Mouse (Mus musculus) embryo, embryonic 11 days (tissue): ENCODE measurements around the gene Aamp.
"Not testable (repeated sequence)": the region's sequence is repeated elsewhere in the genome, so short reads cannot be mapped to it uniquely, and the experiment has no call there.

Experiments
- DNase-seq: peaks from one replicate; pipeline ENCODE4 v3.0.0-alpha.2; 2015

The Aamp gene

DNA sequence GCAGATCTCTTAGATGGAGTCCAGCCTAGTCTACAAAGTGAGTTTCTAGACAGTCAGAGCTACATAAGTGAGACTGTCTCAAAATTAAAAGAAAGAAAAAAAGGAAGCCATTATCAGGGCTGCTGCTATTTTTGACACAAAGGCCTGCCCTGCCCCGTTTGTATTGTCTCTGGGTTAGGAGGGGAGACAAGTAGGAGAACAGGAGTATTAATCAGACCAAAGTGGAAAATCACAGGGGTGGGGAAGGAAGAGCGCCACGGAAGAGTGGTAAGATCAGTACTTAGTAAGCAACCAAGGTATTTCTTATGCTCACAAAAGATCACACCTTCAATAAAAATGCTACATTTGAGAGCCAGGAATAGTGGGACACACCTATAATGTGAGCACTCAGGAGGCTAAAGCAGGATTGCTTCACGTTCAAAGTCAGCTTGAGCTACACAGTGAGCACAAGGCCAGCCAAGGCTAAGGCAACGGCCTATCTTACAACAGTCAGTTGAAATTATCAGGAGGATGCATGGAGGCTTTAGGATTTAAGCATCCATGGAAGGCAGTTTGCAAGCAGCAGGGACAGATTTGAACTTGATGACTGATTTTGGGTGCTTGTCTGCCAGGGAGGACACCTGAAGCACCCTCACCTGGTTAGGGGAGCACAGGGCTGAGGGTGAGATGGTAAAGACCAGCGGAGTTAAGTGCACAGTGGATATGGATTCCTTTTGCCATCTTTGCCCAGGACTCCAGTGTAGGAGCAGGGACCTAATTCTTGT lies 16.0 kb upstream of the Aamp start:
- DNase-seq: no peak

DNA sequence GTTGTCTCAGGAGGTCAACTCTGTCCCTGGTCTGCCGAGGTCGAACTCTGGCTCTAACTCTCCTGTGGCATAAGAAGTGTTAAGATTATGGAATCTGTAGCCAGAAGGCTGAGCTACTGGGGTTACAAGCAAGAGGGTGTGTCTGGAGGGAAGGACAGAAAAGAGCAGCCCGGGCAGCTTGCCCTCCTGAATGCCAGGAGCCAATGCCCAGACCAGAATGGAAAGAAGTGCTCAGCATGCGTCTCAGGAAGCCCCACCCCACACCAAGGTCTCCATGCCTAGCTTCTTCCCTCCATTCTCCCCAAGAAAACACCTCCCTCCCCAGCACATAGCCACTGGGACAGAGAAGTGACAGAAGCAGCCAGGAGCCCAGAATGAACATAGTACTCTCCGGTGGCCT lies 14.5 kb upstream of the Aamp start:
- no peak for DNase-seq

DNA sequence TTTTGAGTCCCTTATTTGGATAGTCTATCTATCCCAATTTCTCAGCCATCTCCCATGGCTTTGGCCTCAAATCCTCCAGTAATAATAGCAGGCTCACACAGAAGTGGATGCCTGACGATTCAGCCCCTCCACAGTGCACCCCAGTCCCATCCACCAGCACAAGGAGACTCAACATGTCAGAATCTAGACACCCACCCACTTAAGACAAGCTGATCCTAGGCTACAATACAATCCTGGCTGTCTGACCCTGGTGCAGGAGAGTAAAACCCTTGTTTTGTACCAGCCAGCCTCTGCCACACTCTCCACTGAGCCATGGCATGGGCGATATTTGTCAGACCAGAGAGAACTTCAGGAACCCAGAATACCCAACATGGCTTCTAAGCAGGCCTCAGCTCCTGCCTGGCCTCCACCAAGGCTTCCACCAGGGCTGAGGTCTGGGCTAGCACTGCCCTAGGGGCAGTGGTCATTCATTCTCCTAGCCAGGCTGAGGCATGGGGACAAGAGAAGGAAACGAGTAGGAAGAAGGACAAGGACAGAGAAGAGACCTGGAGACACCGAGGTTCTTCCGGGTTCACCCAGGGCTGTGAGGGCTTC lies 13.7 kb upstream of the Aamp start:
- DNase-seq: no peak

DNA sequence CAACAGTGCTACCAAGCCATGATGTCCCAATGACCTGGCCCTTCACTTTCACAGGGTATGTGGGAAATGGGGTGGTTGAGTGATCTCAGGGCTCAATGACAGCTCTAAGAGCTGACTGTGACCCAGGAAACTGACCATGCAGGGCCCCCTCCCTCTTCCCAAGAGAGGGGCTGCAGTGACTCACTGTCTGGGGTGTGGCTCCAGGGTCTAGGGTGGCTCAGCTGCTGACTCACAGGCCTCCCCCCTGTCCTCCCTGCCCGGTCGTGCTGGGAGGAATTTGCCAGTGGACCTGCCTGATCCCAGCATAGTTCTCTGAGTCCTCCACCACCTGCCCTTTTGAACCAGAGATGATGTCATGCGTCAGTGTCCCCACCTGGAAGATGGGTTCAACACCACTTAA lies 12.7 kb upstream of the Aamp start:
- no peak for DNase-seq

DNA sequence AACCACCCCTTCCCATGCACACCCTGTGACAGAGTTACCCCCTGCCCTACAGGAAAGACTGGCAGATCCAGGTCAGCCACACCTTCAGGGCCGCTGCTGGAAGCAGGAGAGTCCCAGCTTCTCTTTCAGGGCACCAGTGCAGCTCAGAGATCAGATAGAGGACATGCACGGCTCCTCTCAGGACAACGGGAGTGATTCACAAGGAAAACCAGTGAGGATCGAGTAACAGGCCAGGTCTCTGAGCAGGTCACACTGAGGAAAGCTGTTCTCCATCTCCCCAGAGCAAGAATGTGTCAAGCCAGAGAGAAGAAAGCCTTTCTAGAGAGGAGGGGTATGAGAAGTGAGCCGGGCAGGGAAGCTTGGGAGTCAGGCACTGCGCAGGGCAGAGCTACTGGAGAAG lies 11.9 kb upstream of the Aamp start:
- no peak for DNase-seq

DNA sequence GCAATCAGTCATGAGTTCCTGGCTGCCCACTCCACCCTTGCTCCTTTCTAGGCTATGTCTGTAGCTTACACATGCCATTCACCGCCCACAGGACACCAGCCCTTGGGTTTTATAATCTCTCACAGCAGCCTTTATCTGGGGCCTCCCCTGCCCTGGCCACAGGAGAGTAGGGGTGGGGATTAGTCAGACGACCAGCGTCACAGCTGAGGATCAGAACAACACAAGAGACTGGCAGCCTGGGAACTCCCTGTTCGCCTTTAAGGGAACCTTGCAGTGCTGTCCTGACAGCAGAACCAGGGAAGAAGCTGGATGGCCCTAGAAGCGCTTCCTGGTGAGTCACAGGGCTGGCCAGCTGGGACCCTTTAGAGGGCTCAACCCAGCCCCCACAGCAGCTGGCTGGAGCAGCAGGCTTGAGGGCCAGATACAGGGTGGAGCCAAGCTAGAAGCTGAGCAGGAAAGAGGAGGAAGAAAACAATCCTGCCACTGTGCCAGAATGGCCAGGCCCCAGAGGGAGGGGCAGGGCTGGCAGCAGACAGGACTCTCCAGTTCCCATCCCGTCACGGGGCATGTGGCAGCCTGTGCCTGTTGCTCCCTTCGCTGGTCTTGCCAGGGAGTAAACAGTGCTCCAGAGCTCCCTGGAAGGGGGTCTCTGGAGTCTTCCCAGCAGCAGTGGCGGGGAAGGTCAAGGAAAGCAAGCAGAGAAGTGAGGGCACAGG lies 11.1 kb upstream of the Aamp start:
- DNase-seq: peak; percentile 78

DNA sequence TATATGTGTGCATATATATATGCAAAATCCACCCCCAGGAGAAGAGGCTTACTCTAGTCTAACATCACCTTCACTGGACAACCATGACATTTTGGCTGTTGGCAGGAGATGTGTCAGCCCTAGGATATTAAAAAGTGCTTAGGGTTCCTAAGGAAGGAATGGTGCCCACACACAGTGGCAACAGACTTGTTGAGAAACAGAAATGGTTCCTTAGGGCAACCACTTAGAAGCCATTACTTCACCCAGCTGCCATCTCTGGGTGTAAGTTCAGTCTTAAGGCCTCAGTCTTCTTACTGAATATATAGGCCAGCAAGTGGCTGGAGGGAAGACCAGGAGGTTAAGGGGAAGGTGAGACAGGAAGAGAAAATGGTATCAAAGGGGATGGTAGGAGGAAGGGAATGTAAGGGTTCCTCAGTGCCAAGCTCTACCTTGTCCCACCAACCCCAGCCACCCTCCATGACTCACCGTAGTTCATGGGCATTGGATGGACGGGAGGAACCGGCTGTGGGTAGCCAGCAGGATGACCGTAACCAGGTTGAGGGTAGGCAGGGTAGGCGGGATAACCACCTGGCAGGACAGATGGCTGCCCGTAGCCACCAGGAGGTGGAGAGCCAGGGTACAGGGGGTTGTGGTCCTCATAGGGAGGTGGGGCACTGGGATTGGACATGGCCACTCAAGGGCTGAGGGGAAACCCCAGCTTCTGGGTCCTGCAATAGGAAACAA lies 10.4 kb upstream of the Aamp start:
- no peak for DNase-seq

DNA sequence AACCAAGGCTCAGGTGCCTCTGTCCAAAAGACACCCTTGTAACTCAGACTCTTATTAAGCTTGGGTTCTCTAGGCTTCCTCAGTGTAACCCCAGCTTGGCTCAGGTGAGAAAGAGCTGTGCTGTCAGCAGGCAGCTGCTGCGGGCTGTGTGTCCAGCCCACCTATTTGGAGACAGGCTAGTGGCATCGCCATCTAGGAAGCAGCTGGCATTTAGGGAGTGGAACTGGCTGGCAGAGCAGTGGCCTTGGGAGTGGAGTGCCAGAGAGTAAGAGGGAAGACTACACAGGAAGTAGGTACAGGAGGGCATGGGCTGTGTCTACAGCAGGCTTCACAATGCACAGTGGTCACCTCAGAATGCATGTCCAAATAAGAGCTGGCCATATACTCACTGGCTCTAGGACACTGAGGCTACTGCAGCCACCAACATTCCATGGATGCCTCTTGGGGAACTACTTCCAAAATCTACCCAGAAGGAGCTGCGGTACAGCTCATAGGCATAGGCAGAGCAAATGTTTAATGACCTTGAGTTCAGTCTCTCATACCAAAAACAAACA lies 9.6 kb upstream of the Aamp start:
- DNase-seq: no peak

DNA sequence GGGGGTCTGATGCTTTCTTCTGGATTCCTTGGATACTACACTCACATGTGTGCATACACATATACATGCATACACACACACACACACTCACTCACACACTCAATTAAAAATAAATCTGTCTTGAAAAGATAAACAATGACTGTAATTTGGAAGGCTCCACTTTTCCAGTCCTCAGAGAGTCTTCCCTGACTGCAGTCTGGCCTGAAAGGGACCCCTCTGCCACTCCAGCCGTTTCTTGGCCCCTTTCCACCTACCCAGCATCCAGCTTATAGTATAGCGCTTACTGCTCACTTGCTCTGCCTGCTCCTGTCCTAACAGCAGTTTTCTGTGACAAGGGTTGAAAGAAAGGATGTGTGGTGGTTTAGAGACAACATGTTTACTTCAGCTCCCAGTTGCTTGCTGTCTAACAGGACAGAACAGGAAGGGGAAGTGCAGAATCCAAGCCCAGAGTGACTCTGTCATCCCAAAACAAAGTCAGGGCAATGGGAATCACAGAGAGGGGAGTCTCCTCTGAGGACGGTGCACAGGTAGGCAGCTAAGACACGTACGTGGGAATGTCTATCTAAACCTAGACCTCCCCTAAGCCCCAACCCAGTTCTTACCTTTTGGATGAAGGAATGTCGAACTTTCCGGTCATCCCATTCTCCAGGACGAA lies 8.9 kb upstream of the Aamp start:
- DNase-seq: no peak

DNA sequence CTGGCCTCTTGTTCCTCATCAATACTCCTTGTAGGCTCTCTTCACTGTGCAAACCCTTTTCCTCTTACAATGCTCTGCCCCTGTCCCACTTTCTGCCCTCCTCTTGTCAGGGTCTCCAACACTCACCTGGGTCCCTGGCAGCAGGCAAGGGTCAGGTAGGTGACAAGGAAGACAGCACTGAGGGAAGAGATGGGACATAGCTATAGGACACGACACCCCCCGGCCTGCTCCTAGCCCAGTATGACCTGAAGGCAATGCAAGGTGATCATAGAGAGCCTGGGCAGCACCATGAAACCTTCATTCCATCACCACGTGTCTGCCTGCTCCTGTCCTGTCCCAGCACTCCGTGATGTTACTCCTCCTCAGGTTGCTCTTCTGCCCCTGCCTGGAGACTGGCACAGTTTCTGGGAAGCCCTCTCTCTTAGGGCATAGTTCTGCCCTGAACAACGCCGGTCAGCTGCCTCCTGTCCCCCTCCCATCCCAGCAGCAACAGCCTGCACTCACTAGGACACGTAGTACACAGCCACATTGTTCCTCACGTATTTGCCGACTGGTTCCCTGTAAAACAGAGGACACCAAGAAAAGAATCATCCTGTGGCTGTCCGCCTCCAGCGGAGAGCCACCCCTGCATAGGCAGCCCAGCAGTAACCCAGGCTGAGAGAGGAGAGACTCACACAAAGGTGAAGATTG lies 7.9 kb upstream of the Aamp start:
- DNase-seq: no peak

DNA sequence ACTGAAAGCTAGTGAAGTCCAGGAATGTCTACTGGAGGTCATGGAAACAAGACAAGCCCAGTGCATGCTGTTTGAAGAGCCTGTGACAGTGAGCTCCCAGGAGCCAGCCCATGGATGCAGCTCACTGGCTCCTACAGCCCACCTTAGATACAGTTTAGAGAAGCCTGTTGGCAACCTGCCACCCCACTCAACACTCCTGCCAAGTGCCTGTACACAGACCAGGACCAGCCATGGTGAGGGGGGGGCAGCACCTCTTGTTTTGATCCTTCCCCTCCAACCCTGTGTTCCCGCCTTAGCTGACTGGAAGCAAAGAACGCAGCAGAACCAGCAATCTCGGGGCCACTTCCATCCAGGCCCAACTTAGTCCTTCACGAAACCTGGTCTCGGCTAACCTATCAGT lies 5.6 kb upstream of the Aamp start:
- DNase-seq: no peak

DNA sequence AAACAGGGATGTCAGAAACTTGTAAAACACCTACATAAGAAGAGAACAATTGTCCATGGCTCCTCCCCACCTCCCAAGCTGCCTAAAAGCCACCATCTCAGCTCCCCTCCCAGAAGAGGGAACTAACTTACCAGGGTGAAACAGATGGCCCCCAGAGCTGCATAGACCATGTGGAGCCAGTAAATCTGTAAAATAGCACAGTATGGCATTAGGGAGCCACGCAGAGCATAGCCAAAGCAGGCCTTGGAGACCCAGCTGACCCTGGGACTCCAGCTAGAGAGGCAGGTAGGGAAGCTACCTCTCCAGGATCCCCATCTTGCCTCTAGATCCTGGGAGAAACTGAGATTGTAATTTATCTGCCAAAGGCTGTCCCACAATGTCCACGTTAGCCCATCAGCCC lies 5.2 kb upstream of the Aamp start:
- no peak for DNase-seq

DNA sequence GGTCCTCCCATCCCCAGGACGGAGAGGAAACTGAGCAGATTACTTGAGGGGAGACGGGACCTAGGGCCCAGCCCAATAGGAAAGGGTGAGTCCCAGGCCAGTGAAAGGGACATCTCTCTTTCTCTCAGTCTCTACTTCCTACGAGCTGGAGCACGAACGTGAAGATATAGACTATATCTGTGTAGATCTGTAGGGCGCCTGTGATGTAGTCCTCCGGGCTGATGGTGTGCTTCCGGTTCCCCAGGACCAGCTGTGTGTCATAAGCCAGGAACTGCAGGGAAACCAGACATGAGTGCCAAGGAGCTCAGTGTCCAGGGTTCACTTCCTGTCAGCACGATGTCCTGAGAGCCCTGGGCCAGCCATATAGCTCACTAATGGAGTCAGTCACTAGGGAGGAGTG lies 4.7 kb upstream of the Aamp start:
- DNase-seq: no peak

DNA sequence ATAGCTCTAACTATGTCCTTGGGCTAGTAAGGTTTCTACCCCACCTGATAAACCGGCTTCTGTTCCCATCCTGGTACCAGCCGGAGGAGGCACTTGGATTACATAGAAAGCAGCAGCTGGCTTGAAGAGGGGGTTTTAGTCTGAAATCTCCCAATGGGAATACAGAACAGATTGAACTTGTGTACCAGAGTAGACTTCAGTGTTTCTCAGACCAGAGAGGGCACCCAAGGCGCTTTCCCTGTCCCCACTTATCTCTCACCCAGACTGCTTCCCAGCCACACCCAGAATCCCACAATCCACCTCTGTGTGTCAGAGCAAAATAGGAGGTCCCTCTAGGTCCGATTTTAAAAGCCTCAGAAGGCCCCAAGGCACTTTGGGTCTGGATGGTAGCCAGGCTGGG lies 3.8 kb upstream of the Aamp start:
- no peak for DNase-seq

DNA sequence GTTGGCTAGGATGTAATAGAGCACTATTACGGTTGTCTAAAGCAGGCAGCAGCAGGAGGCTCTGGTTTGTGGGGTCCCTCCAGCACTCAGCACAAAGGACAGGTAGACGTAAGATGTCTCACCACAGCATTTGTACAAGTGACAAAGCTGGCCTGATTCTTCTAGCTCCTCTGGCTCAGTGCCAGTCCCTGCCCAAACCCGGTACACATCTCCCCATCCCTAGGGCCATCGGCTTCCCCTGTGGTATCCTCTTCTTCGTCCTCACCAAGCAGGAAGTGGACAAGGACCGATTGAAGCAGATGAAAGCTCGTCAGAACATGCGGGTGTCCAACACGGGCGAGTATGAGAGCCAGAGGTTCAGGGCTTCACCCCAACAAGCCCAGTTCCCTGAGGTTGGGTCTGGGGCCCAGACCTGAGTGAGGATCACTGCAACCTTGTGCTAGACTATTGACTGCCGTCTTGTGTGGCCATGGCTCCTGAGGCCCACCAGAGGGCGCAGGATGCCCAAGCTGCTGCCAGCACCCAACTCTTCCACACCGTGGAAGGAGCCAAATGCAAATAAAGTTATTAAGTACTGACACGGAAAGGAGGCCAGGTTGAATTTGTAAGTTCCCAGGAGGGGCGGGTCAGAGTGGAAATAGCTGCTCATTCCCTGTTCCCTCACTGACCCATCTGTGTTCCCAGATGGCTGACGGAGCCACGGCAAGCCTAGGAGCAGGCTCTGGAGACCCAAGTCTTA lies 2.5 kb upstream of the Aamp start:
- not testable (repeated sequence) for DNase-seq

DNA sequence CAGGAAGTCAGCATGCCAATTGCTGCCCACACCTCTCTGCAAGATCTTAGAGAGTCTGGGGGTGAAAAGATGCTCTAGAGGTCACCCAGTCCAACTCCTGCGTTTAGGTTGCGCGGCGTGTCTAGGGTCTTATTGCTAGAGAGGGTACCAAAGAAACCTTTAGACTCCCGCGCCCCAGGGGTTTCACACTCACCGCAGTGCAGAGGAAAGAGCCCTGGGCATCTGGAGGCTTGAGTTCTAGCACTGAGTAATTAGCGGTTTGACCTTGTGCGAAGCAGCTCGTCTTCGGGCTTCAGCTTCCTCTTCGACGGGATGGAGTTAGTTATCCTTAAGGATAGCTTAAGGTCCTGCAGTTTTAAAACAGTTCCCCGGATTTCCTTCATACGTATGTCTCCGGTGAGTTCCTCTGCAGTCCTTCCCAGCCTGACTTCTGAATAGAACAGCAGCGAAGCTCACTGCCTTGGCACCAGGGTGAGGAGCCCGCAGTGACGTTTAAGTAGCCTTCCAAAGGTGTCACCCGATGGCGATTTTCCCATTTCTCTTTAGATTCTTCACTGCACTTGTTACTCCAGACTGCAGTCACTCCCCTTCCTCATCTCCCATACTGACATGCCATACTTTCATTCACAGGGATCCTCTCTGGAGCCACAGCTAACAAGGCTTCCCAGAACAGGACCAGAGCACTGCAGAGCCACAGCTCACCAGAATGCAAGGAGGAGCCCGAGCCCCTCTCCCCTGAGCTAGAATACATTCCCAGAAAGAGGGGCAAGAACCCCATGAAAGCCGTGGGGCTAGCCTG lies 873 bp upstream of the Aamp start:
- DNase-seq: no peak

DNA sequence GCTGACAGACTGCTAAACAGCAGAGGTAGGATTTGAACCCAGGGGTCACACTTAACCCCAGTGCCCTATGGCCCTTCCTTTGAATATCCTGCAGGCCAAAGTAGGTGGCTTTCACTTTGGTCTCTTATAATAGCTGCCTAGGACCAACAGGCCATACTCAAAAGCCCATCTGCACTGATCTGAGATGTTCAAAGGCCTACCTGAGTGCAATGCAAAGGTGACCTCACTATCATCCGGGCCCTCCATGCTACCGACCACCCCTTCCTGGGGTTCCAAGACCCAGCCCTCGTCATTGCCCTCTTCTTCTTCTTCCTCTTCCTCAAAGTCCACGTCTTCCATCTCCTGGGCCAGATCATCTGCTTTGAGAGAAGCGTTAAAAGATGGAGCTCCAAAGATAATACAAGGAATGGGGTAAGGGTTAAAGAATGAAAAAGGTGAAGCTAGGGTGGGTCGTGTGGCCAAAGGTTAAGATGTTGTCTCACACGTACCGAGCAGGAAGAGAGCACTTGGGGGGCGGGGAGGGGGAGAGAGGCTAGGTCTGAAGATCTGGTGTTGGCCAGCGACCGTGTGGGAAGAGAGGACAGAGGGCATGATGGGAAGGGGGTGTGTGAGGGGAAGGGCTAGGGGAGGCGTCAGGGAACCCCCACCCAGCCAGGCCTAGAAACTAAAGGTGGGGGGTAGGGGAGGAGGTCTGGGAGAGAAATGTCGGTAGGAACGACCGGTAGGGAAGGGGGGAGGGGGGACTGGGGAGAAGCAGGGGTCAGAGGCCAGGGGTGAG lies 663 bp downstream of the Aamp start:
- peak; percentile 74 for DNase-seq

DNA sequence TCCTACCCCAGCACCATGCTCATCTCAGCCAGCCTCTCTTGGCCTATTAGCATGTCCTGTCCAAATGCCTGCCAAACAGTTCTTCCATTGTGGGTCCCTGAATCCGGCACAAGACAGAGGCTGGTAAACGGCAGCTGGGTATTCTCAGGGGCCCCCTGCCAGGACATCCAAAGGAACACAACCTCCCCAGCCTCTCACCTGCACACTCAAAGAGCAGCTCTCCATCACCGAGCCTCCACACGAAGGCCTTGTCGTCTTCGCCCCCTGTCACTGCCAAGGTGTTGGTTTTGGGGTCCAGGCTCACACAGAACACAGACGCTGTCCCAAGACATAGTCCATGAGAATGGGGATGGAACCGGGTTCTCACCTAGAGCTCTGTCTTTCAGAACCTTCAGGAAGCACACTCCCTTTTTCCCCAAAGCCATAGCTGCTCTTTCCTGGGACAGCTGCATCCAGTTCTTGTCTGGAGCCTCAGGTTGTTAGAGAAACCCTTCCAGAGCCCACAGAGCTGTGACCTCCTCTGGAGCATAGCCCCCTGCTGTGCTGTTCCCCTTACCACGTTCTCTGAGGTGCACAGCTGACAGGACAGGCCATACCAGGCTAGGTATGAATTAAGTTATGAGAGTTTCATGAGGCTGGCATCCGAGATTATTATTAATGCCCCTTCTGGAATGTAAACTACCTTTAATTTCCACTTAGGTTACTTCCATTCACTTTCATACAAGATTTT lies 1.5 kb downstream of the Aamp start:
- no peak for DNase-seq

DNA sequence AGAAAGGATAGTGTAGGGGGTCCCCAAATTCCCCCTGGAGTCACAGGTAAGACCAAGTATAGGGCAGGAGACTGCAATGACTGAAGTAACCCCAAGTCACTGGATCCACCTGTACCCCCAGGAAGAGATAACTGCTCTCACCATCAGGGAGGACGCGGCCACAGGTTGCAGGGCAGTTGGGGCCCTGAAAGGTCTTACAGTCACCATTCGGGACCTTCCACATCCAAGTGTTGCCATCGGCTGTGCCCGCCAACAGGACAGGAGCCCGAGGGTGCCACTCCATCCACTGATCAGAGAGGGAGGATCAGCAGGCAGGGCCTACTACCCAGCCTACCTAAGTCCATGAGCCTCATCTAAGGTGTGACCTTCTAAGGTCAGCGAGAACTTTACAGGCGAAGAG lies 2.7 kb downstream of the Aamp start:
- no peak for DNase-seq
